Mouse (Mus musculus) forebrain, embryonic 15.5 days (tissue): ENCODE measurements around the gene Pald1. TPM values are rescaled to one million over a fixed set of nuclear protein-coding genes. Genes with fewer than 3 reads are reported as not detected.

Experiments used
- ATAC-seq: fragments of 200-750 bp; cut with Nextera tagmentation; replicated peaks from 2 replicates; pipeline ENCODE4 v1.8.0; 2017; ENCODE audit warnings: mild to moderate bottlenecking, moderate TSS enrichment, moderate library complexity
- H3K27ac ChIP-seq: fragments of 300-500 bp; sonication (generic); replicated peaks from 2 replicates; pipeline ENCODE4 v1.5.1; 2015; ENCODE audit warnings: mild to moderate bottlenecking, inconsistent platforms
- H3K27me3 ChIP-seq: fragments of 300-500 bp; sonication (generic); 2 replicates; pipeline ENCODE4 v1.6.1; 2015; ENCODE audit warnings: inconsistent platforms
- H3K36me3 ChIP-seq: fragments of 300-500 bp; sonication (generic); 2 replicates; pipeline ENCODE4 v1.6.1; 2015; ENCODE audit warnings: mild to moderate bottlenecking, inconsistent platforms
- H3K4me1 ChIP-seq: fragments of 300-500 bp; sonication (generic); 2 replicates; pipeline ENCODE4 v1.6.1; 2015; ENCODE audit warnings: inconsistent platforms
- H3K4me2 ChIP-seq: fragments of 300-500 bp; sonication (generic); replicated peaks from 2 replicates; pipeline ENCODE4 v1.6.1; 2015; ENCODE audit warnings: mild to moderate bottlenecking, inconsistent platforms
- H3K4me3 ChIP-seq: fragments of 300-500 bp; sonication (generic); 2 replicates; pipeline ENCODE4 v1.5.1; 2015; ENCODE audit warnings: mild to moderate bottlenecking, inconsistent platforms
- H3K9ac ChIP-seq: fragments of 300-500 bp; sonication (generic); replicated peaks from 2 replicates; pipeline ENCODE4 v1.6.1; 2015; ENCODE audit warnings: mild to moderate bottlenecking, inconsistent platforms
- H3K9me3 ChIP-seq: fragments of 300-500 bp; sonication (generic); 2 replicates; pipeline ENCODE4 v1.6.1; 2016; ENCODE audit warnings: inconsistent platforms
- WGBS: fragments of 180-500 bp; shearing (Covaris S2); methylation state at CpG from one replicate; pipeline ENCODE4 v1.1.7; 2015; ENCODE audit warnings: mixed read lengths; 5-methylcytosine and 5-hydroxymethylcytosine counted together
- polyA plus RNA-seq: library from polyadenylated mRNA; unstranded; fragments of >200 nt; fragmentation: Nextera tagmentation; extraction: Ambion mirVana; gene quantifications from 2 replicates; pipeline ENCODE4 v1.2.1, GENCODE M21; 2015

Gene Pald1
- 16.5 and 17.0 TPM in 2 replicates for polyA plus RNA-seq

- under 1% methylated on average over 59 of the region's 60 CpGs for WGBS
- H3K4me1 ChIP-seq: peaks cover 27% of the 10 kb centered on the region
- no peaks in the 10 kb centered on the region for H3K36me3 ChIP-seq
- peak within 1 kb of the TSS; percentile 88 for H3K4me2 ChIP-seq
- no peaks in the 10 kb centered on the region for H3K27me3 ChIP-seq
- peak within 1 kb of the TSS; percentile 70 for H3K9ac ChIP-seq
- H3K27ac ChIP-seq: 0 out of 2 replicates have a peak within 1 kb of the TSS, but pooled peaks have one; percentile 10
- peak; percentile 81 for ATAC-seq
- H3K9me3 ChIP-seq: no peaks in the 10 kb centered on the region
- peak within 1 kb of the TSS; percentile 65 for H3K4me3 ChIP-seq
These were observed at the start of gene Pald1 for GRCm38 (mm10) chr10:61383021-61383714. Gene Pald1 (minus strand): TSS chr10:61383530.

GRCm38 (mm10) chr10:61431375-61431774 is 48.0 kb upstream of the Pald1 start:
- H3K36me3 ChIP-seq: peaks cover 46% of the 10 kb centered on the region
- H3K27ac ChIP-seq: no peak overlapping the region
- H3K27me3 ChIP-seq: no peaks in the 10 kb centered on the region
- no peaks in the 10 kb centered on the region for H3K9me3 ChIP-seq
- 86% methylated on average over 9 of the region's 9 CpGs for WGBS
- H3K4me1 ChIP-seq: peaks cover 5% of the 10 kb centered on the region; the same call in 1 of the 2 replicates
- H3K4me2 ChIP-seq: no peak overlapping the region
- H3K9ac ChIP-seq: no peak overlapping the region
- no peak overlapping the region for H3K4me3 ChIP-seq
- ATAC-seq: no peak

GRCm38 (mm10) chr10:61429043-61429442 is 45.7 kb upstream of the Pald1 start:
- H3K4me2 ChIP-seq: no peak overlapping the region
- peaks cover 13% of the 10 kb centered on the region for H3K4me1 ChIP-seq
- no peaks in the 10 kb centered on the region for H3K27me3 ChIP-seq
- no peak overlapping the region for H3K4me3 ChIP-seq
- H3K36me3 ChIP-seq: peaks cover 37% of the 10 kb centered on the region
- H3K9ac ChIP-seq: no peak overlapping the region
- no peak for ATAC-seq
- H3K9me3 ChIP-seq: no peaks in the 10 kb centered on the region
- 89% methylated on average over 5 of the region's 5 CpGs for WGBS
- no peak overlapping the region for H3K27ac ChIP-seq

GRCm38 (mm10) chr10:61428416-61428815 is 45.1 kb upstream of the Pald1 start:
- no peaks in the 10 kb centered on the region for H3K27me3 ChIP-seq
- H3K4me1 ChIP-seq: peaks cover 13% of the 10 kb centered on the region
- WGBS: 49% methylated on average over 4 of the region's 4 CpGs
- H3K9ac ChIP-seq: no peak overlapping the region
- peaks cover 31% of the 10 kb centered on the region for H3K36me3 ChIP-seq
- no peaks in the 10 kb centered on the region for H3K9me3 ChIP-seq
- no peak for ATAC-seq
- no peak overlapping the region for H3K4me2 ChIP-seq
- no peak overlapping the region for H3K4me3 ChIP-seq
- H3K27ac ChIP-seq: no peak overlapping the region

- H3K9me3 ChIP-seq: no peaks in the 10 kb centered on the region
- H3K27ac ChIP-seq: no peak overlapping the region
- H3K4me3 ChIP-seq: no peak overlapping the region
- H3K36me3 ChIP-seq: peaks cover 26% of the 10 kb centered on the region
- H3K9ac ChIP-seq: no peak overlapping the region
- H3K4me1 ChIP-seq: peaks cover 13% of the 10 kb centered on the region
- no peaks in the 10 kb centered on the region for H3K27me3 ChIP-seq
- WGBS: 84% methylated on average over 6 of the region's 6 CpGs
- H3K4me2 ChIP-seq: no peak overlapping the region
- ATAC-seq: no peak
These were observed 44.6 kb upstream of the Pald1 start for GRCm38 (mm10) chr10:61427951-61428350.

- ATAC-seq: no peak
These were observed 43.0 kb upstream of the Pald1 start for GRCm38 (mm10) chr10:61426251-61426757.

GRCm38 (mm10) chr10:61425047-61425446 is 41.7 kb upstream of the Pald1 start:
- H3K9ac ChIP-seq: no peak overlapping the region
- peaks cover 13% of the 10 kb centered on the region for H3K4me1 ChIP-seq
- 81% methylated on average over 2 of the region's 2 CpGs for WGBS

More at GRCm38 (mm10) chr10:61426251-61426757, 43.0 kb upstream of the Pald1 start:
- 61% methylated on average over 2 of the region's 2 CpGs for WGBS
- no peak overlapping the region for H3K27ac ChIP-seq
- H3K9ac ChIP-seq: no peak overlapping the region
- H3K36me3 ChIP-seq: peaks cover 17% of the 10 kb centered on the region
- no peaks in the 10 kb centered on the region for H3K27me3 ChIP-seq
- H3K4me3 ChIP-seq: no peak overlapping the region
- peaks cover 13% of the 10 kb centered on the region for H3K4me1 ChIP-seq
- no peak overlapping the region for H3K4me2 ChIP-seq
- H3K9me3 ChIP-seq: no peaks in the 10 kb centered on the region

GRCm38 (mm10) chr10:61424500-61424899 is 41.2 kb upstream of the Pald1 start:
- H3K36me3 ChIP-seq: no peaks in the 10 kb centered on the region; the same call in 1 of the 2 replicates
- peaks cover 13% of the 10 kb centered on the region for H3K4me1 ChIP-seq
- 10% methylated on average over 7 of the region's 7 CpGs for WGBS
- no peaks in the 10 kb centered on the region for H3K9me3 ChIP-seq
- H3K27me3 ChIP-seq: peaks cover 10% of the 10 kb centered on the region
- no peak overlapping the region for H3K9ac ChIP-seq
- H3K4me2 ChIP-seq: no peak overlapping the region; the same call in 1 of the 2 replicates
- H3K27ac ChIP-seq: no peak overlapping the region
- ATAC-seq: peak; percentile 49
- H3K4me3 ChIP-seq: no peak overlapping the region

More at GRCm38 (mm10) chr10:61425047-61425446, 41.7 kb upstream of the Pald1 start:
- Histone ChIP-seq H3K27me3 (peaks cover 5% of the 10 kb centered on the region), H3K36me3 (peaks cover 4% of the 10 kb centered on the region; the same call in 1 of the 2 replicates), H3K4me3 (no peak overlapping the region), H3K4me2 (no peak overlapping the region), H3K27ac (no peak overlapping the region), H3K9me3 (no peaks in the 10 kb centered on the region)
- ATAC-seq: no peak

- H3K27me3 ChIP-seq: peaks cover 20% of the 10 kb centered on the region
- no peak overlapping the region for H3K27ac ChIP-seq
- peaks cover 13% of the 10 kb centered on the region for H3K4me1 ChIP-seq
- H3K9me3 ChIP-seq: no peaks in the 10 kb centered on the region
- WGBS: 38% methylated on average over 10 of the region's 10 CpGs
- ATAC-seq: no peak
- H3K9ac ChIP-seq: no peak overlapping the region
- no peak overlapping the region for H3K4me2 ChIP-seq
- H3K36me3 ChIP-seq: no peaks in the 10 kb centered on the region
- no peak overlapping the region for H3K4me3 ChIP-seq
These were observed 40.0 kb upstream of the Pald1 start for GRCm38 (mm10) chr10:61423289-61423688.

- no peaks in the 10 kb centered on the region for H3K36me3 ChIP-seq
- H3K27ac ChIP-seq: no peak overlapping the region
- H3K9me3 ChIP-seq: no peaks in the 10 kb centered on the region
- H3K4me1 ChIP-seq: peaks cover 16% of the 10 kb centered on the region
- H3K27me3 ChIP-seq: peaks cover 23% of the 10 kb centered on the region
- 89% methylated on average over 12 of the region's 12 CpGs for whole genome bisulfite sequencing
- H3K4me2 ChIP-seq: no peak overlapping the region
- ATAC-seq: no peak
- H3K4me3 ChIP-seq: no peak overlapping the region
- no peak overlapping the region for H3K9ac ChIP-seq
These were observed 39.5 kb upstream of the Pald1 start for GRCm38 (mm10) chr10:61422861-61423260.

GRCm38 (mm10) chr10:61420011-61420410 is 36.7 kb upstream of the Pald1 start:
- no peaks in the 10 kb centered on the region for H3K9me3 ChIP-seq
- H3K4me3 ChIP-seq: no peak overlapping the region
- H3K4me2 ChIP-seq: no peak overlapping the region
- no peak overlapping the region for H3K27ac ChIP-seq
- H3K9ac ChIP-seq: no peak overlapping the region
- ATAC-seq: no peak
- H3K4me1 ChIP-seq: peaks cover 16% of the 10 kb centered on the region
- 67% methylated on average over 4 of the region's 4 CpGs for WGBS
- H3K27me3 ChIP-seq: peaks cover 30% of the 10 kb centered on the region
- no peaks in the 10 kb centered on the region for H3K36me3 ChIP-seq

- H3K27me3 ChIP-seq: peaks cover 30% of the 10 kb centered on the region
- no peak overlapping the region for H3K27ac ChIP-seq
- H3K4me3 ChIP-seq: no peak overlapping the region
- H3K9me3 ChIP-seq: no peaks in the 10 kb centered on the region
- H3K36me3 ChIP-seq: no peaks in the 10 kb centered on the region
- no peak for ATAC-seq
- no peak overlapping the region for H3K9ac ChIP-seq
- no peak overlapping the region for H3K4me2 ChIP-seq
- 7% methylated on average over 24 of the region's 24 CpGs for WGBS
- H3K4me1 ChIP-seq: peaks cover 9% of the 10 kb centered on the region
These were observed 35.8 kb upstream of the Pald1 start for GRCm38 (mm10) chr10:61419146-61419545.
